Mouse (Mus musculus) frontal cortex, postnatal 25 days (tissue): ENCODE results near the gene Rtn4rl1.

Experiments
- DNase-seq, 2 experiments: peaks; one replicate each; pipeline ENCODE4 v3.0.0; 2022; ENCODE audit warnings: low spot score in 2 of 2

The Rtn4rl1 gene

GRCm38 (mm10) chr11:75251006-75251512 is 57.5 kb downstream of the Rtn4rl1 start:
- no peak for DNase-seq

- no peak for DNase-seq
Observed at GRCm38 (mm10) chr11:75251557-75252070, 58.0 kb downstream of the Rtn4rl1 start.

GRCm38 (mm10) chr11:75254252-75254912 is 60.8 kb downstream of the Rtn4rl1 start:
- no peak for DNase-seq

- no peak for DNase-seq
Observed at GRCm38 (mm10) chr11:75255330-75255729, 61.7 kb downstream of the Rtn4rl1 start.

- DNase-seq = no peak
Observed at GRCm38 (mm10) chr11:75257056-75257648, 63.6 kb downstream of the Rtn4rl1 start.

- no peak for DNase-seq
Observed at GRCm38 (mm10) chr11:75259416-75259815, 65.8 kb downstream of the Rtn4rl1 start.

- DNase-seq = no peak
Observed at GRCm38 (mm10) chr11:75259996-75260561, 66.5 kb downstream of the Rtn4rl1 start.

GRCm38 (mm10) chr11:75261016-75261415 is 67.4 kb downstream of the Rtn4rl1 start:
- no peak for DNase-seq

- DNase-seq = no peak
Observed at GRCm38 (mm10) chr11:75261730-75262129, 68.1 kb downstream of the Rtn4rl1 start.

GRCm38 (mm10) chr11:75262181-75262580 is 68.6 kb downstream of the Rtn4rl1 start:
- no peak for DNase-seq

GRCm38 (mm10) chr11:75262791-75263190 is 69.2 kb downstream of the Rtn4rl1 start:
- no peak for DNase-seq

- no peak for DNase-seq
Observed at GRCm38 (mm10) chr11:75263274-75263963, 69.8 kb downstream of the Rtn4rl1 start.

GRCm38 (mm10) chr11:75263964-75264312 is 70.4 kb downstream of the Rtn4rl1 start:
- no peak for DNase-seq

GRCm38 (mm10) chr11:75264550-75264949 is 71.0 kb downstream of the Rtn4rl1 start:
- no peak for DNase-seq

GRCm38 (mm10) chr11:75265545-75265944 is 72.0 kb downstream of the Rtn4rl1 start:
- no peak for DNase-seq

GRCm38 (mm10) chr11:75267826-75268281 is 74.3 kb downstream of the Rtn4rl1 start:
- no peak for DNase-seq

GRCm38 (mm10) chr11:75268492-75268891 is 74.9 kb downstream of the Rtn4rl1 start:
- no peak for DNase-seq

- no peak for DNase-seq
Observed at GRCm38 (mm10) chr11:75269213-75269612, 75.6 kb downstream of the Rtn4rl1 start.

- no peak for DNase-seq
Observed at GRCm38 (mm10) chr11:75270276-75270984, 76.8 kb downstream of the Rtn4rl1 start.

- no peak for DNase-seq
Observed at GRCm38 (mm10) chr11:75270985-75271434, 77.4 kb downstream of the Rtn4rl1 start.

- DNase-seq = no peak
Observed at GRCm38 (mm10) chr11:75273466-75273865, 79.9 kb downstream of the Rtn4rl1 start.
